Mouse (Mus musculus) T-cell, adult 66 days (primary cell): Measurements from ENCODE around the gene Taar1. TPM values are rescaled to one million over a fixed set of nuclear protein-coding genes. Genes with fewer than 3 reads are reported as not detected.

Experiments
- total RNA-seq, 2 experiments: library from RNA; stranded (reverse); gene quantifications; 3 replicates in 1 of 2; 4 replicates in 1 of 2; pipeline ENCODE4 v1.2.4; 2023

The Taar1 gene
- total RNA-seq = not detected

DNA sequence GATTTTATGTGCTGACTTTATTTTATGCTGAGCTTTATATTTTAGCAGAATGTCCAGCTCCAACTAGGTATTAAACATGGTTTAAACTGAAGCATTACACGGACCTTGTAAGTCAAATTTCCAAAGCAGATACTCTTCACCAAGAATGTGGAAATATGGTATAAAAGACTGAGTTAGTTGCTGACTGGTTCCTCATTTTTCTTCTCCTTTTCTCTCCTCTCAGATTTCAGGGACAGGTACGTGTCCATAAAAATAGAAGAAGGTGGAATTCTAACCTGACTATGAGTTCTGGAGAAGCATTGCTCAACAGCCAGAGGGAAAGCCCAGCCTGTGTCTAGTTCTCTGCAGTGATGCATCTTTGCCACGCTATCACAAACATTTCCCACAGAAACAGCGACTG is at the start of gene Taar1:
Gene Taar1 (plus strand): TSS at position 301 of the 400 bp plus-strand sequence.

DNA sequence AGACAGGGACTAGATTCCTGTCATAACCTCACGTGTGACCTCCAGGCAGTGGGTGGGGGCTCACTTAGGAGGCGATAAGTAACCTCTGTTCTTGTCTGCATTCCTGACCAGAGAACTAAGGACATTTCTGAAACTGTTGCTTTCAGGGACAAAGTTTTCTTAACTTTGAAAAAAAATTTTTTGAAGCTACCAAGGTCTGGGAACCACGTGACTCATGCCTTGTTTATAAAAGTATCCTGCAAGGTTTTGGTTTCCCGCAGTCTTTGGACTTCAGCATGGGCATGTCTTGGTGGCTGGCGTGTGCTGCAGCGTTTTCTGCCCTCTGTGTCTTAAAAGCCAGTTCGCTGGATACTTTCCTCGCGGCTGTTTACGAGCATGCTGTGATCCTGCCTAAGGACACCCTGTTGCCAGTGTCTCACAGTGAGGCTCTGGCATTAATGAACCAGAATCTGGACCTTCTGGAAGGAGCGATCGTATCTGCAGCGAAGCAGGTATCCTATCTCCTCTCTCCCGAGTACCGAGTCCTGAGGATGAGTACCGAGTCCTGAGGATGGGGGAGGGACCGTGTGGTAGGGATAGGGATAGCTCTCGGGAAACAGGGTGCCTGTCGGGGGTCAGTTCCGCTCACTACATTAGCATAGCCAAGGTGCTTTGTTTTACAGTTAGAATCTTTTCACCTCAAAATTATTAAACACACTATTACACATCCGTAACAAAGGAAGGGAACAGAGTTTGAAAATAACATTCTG is 25.4 kb upstream of the Taar1 start, which contains the start of gene Vnn1:
Gene Vnn1 (plus strand): TSS at position 88 of the 749 bp plus-strand sequence.

DNA sequence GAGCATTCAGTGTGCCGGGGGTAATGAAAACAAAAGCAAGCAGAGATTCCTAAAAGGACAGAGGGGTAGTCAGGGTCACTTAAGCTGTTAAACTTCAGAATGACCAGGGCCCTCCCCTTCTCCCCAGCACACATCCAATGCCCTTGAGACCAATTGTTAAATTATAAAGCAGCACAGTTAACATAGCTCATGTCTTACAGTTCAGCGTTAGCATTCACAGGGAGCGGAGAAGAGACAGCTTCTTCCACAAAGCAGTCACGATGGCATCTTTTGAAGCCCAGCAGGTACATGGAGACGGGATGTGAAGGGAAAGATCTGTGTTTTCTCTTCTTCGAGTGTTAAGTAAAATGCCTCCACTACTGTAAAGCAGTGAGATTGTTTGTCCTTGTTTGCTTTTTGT is 18.2 kb downstream of the Taar1 start, which contains the start of gene Taar2:
Gene Taar2 (plus strand): TSS at position 261 of the 400 bp plus-strand sequence.

DNA sequence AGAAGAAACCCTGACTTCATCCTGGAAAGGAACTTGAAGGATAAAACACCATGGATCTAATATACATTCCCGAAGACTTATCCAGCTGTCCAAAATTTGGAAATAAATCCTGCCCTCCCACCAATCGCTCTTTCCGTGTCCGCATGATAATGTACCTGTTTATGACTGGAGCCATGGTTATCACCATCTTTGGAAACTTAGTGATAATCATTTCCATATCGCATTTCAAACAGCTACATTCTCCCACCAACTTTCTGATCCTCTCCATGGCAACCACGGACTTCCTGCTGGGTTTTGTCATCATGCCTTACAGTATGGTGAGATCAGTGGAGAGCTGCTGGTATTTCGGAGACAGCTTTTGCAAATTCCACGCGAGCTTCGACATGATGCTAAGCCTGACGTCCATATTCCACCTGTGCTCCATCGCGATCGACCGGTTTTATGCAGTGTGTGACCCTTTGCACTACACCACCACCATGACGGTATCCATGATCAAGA is 29.4 kb downstream of the Taar1 start, which contains the start of gene Taar3:
Gene Taar3 (plus strand): TSS at position 51 of the 498 bp plus-strand sequence.

DNA sequence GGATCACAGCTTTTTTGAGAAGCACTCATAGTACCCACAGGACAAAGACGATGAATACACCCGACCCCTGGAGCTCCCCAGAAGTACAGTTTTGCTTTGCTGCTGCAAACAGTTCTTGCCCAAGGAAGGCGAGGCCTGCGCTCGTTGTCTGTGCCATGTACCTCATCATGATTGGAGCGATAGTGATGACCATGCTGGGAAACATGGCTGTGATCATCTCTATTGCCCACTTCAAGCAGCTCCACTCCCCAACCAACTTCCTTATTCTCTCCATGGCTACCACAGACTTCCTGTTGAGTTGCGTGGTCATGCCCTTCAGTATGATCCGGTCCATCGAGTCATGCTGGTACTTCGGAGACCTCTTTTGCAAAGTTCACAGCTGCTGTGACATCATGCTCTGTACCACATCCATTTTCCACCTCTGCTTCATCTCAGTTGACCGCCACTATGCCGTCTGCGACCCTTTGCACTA is 40.3 kb downstream of the Taar1 start, which contains the start of gene Taar4:
Gene Taar4 (plus strand): TSS at position 51 of the 472 bp plus-strand sequence.

DNA sequence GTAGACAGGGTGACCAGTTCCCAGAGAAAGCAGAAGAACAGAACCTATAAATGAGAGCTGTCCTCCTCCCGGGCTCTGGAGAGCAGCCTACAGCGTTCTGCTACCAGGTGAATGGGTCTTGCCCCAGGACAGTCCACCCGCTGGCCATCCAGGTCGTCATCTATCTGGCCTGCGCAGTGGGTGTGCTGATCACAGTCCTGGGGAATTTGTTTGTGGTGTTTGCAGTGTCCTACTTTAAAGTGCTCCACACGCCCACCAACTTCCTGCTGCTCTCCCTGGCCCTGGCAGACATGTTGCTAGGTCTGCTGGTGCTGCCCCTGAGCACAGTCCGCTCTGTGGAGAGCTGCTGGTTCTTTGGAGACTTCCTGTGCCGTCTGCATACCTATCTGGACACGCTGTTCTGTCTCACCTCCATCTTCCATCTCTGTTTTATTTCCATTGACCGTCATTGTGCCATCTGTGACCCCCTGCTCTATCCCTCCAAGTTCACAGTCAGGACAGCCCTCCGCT is 50.6 kb downstream of the Taar1 start, which contains the start of gene Taar5:
Gene Taar5 (plus strand): TSS at position 51 of the 510 bp plus-strand sequence.

Other genes with a start within 250 kb of the Taar1 start
- gene Rps12, start 133.1 kb upstream of the Taar1 start, total RNA-seq = 1,000 to 10,000 TPM in 1 of 2 experiments, 100 to 1,000 TPM in 1; 994 to 1,362 TPM
- under 1 TPM in 1 of 2 experiments, not detected in 1; 0.86 TPM for gene Slc18b1, start 123.4 kb upstream of the Taar1 start, total RNA-seq
- gene Vnn3, start 68.9 kb upstream of the Taar1 start, total RNA-seq = not detected
- gene Vnn1, start 25.7 kb upstream of the Taar1 start, total RNA-seq = not detected
- not detected for gene Taar2, start 18.2 kb downstream of the Taar1 start, total RNA-seq
- gene Taar3, start 29.2 kb downstream of the Taar1 start, total RNA-seq = not detected
- not detected for gene Taar4, start 40.1 kb downstream of the Taar1 start, total RNA-seq
- not detected for gene Taar5, start 50.4 kb downstream of the Taar1 start, total RNA-seq
- gene Taar6, start 65.3 kb downstream of the Taar1 start, total RNA-seq = not detected
- gene Taar7a, start 73.1 kb downstream of the Taar1 start, total RNA-seq = not detected
- not detected for gene Taar7b, start 79.6 kb downstream of the Taar1 start, total RNA-seq
- not detected for gene Taar7d, start 106.9 kb downstream of the Taar1 start, total RNA-seq
- not detected for gene Taar7e, start 117.3 kb downstream of the Taar1 start, total RNA-seq
- not detected for gene Taar7f, start 129.2 kb downstream of the Taar1 start, total RNA-seq
- not detected for gene Taar8a, start 156.1 kb downstream of the Taar1 start, total RNA-seq
- not detected for gene Taar8b, start 171.9 kb downstream of the Taar1 start, total RNA-seq
- not detected for gene Taar8c, start 181.6 kb downstream of the Taar1 start, total RNA-seq
- gene Taar9, start 189.2 kb downstream of the Taar1 start, total RNA-seq = not detected
- gene Stx7, start 228.9 kb downstream of the Taar1 start, total RNA-seq = 10 to 100 TPM; 21.0 to 21.9 TPM